Mouse (Mus musculus) liver, embryonic 16.5 days (tissue): ENCODE data around the gene Sh3d19. TPM values are rescaled to one million over a fixed set of nuclear protein-coding genes. Genes with fewer than 3 reads are reported as not detected.

Source experiments
- ATAC-seq: fragments of 200-750 bp; cut with Nextera tagmentation; 2 replicates; pipeline ENCODE4 v1.8.0; 2017; ENCODE audit warnings: low read depth, mild to moderate bottlenecking, moderate number of reproducible peaks, moderate library complexity
- H3K27ac ChIP-seq: fragments of 300-500 bp; sonication (generic); 2 replicates; pipeline ENCODE4 v1.5.1; 2014; ENCODE audit warnings: mild to moderate bottlenecking, low read length
- H3K27me3 ChIP-seq: fragments of 300-500 bp; sonication (generic); 2 replicates; pipeline ENCODE4 v1.6.1; 2014; ENCODE audit warnings: low read depth, low read length, mixed read lengths; ENCODE audit not compliant: control insufficient read depth, insufficient read depth
- H3K36me3 ChIP-seq: fragments of 300-500 bp; sonication (generic); 2 replicates; pipeline ENCODE4 v1.6.1; 2014; ENCODE audit warnings: mild to moderate bottlenecking; ENCODE audit not compliant: control insufficient read depth, insufficient read depth
- H3K4me1 ChIP-seq: fragments of 300-500 bp; sonication (generic); 2 replicates; pipeline ENCODE4 v1.6.1; 2014; ENCODE audit warnings: low read depth, low read length, mixed read lengths; ENCODE audit not compliant: control insufficient read depth
- H3K4me2 ChIP-seq: fragments of 300-500 bp; sonication (generic); 2 replicates; pipeline ENCODE4 v1.6.1; 2014; ENCODE audit warnings: low read depth, low read length, mixed read lengths
- H3K4me3 ChIP-seq: fragments of 300-500 bp; sonication (generic); 2 replicates; pipeline ENCODE4 v1.5.1; 2014; ENCODE audit warnings: low read depth, mild to moderate bottlenecking, low read length
- H3K9ac ChIP-seq: fragments of 300-500 bp; sonication (generic); 2 replicates; pipeline ENCODE4 v1.6.1; 2014; ENCODE audit warnings: low read depth, low read length
- H3K9me3 ChIP-seq: fragments of 300-500 bp; sonication (generic); replicated peaks from 2 replicates; pipeline ENCODE4 v1.6.1; 2016; ENCODE audit warnings: low read length; ENCODE audit not compliant: control insufficient read depth
- WGBS: fragments of 180-500 bp; shearing (Covaris S2); extraction: QIAGEN DNeasy Blood & Tissue Kit; methylation state at CpG from one replicate; pipeline ENCODE4 v1.1.7; 2014; ENCODE audit not compliant: insufficient replicate concordance; 5-methylcytosine and 5-hydroxymethylcytosine counted together
- polyA plus RNA-seq: library from polyadenylated mRNA; unstranded; fragments of >200 nt; fragmentation: Nextera tagmentation; extraction: Ambion mirVana; gene quantifications from 2 replicates; pipeline ENCODE4 v1.2.1, GENCODE M21; 2015

Sh3d19 gene
- polyA plus RNA-seq, 1 experiment from 2014 or later: 8.4 TPM

- no peak for ATAC-seq
- no peaks in the 10 kb centered on the region for H3K27me3 ChIP-seq
- H3K9me3 ChIP-seq: no peaks in the 10 kb centered on the region
- H3K36me3 ChIP-seq: no peaks in the 10 kb centered on the region
- H3K4me3 ChIP-seq: no peak overlapping the region
- H3K4me1 ChIP-seq: no peaks in the 10 kb centered on the region
- no peak overlapping the region for H3K27ac ChIP-seq
- no peak overlapping the region for H3K9ac ChIP-seq
- H3K4me2 ChIP-seq: no peak overlapping the region
- WGBS: 47% methylated on average over 15 of the region's 15 CpGs
These were observed 57.9 kb downstream of the Sh3d19 start for GRCm38 (mm10) chr3:86028658-86029375.

- Histone ChIP-seq H3K4me2 (no peak overlapping the region), H3K4me3 (no peak overlapping the region), H3K9ac (no peak overlapping the region), H3K27ac (no peak overlapping the region), H3K36me3 (no peaks in the 10 kb centered on the region), H3K9me3 (no peaks in the 10 kb centered on the region), H3K4me1 (no peaks in the 10 kb centered on the region), H3K27me3 (no peaks in the 10 kb centered on the region)
- 68% methylated on average over 4 of the region's 4 CpGs for WGBS
- no peak for ATAC-seq
These were observed 59.7 kb downstream of the Sh3d19 start for GRCm38 (mm10) chr3:86030566-86030965.

- 60% methylated on average over 9 of the region's 9 CpGs for WGBS
- no peaks in the 10 kb centered on the region for H3K4me1 ChIP-seq
- no peaks in the 10 kb centered on the region for H3K9me3 ChIP-seq
- no peaks in the 10 kb centered on the region for H3K27me3 ChIP-seq
- no peak for ATAC-seq
- no peak overlapping the region for H3K9ac ChIP-seq
- H3K4me2 ChIP-seq: no peak overlapping the region
- no peak overlapping the region for H3K27ac ChIP-seq
- no peaks in the 10 kb centered on the region for H3K36me3 ChIP-seq
- no peak overlapping the region for H3K4me3 ChIP-seq
These were observed 62.7 kb downstream of the Sh3d19 start for GRCm38 (mm10) chr3:86033455-86034090.

- H3K9ac ChIP-seq: no peak overlapping the region
- ATAC-seq: no peak
- H3K36me3 ChIP-seq: peaks cover 4% of the 10 kb centered on the region; the same call in 1 of the 2 replicates
- H3K27ac ChIP-seq: no peak overlapping the region
- no peaks in the 10 kb centered on the region for H3K27me3 ChIP-seq
- H3K9me3 ChIP-seq: no peaks in the 10 kb centered on the region
- WGBS: 83% methylated on average over 9 of the region's 9 CpGs
- H3K4me1 ChIP-seq: no peaks in the 10 kb centered on the region
- H3K4me2 ChIP-seq: no peak overlapping the region
- no peak overlapping the region for H3K4me3 ChIP-seq
These were observed 67.1 kb downstream of the Sh3d19 start for GRCm38 (mm10) chr3:86037926-86038484.

- no peak for ATAC-seq
- H3K4me2 ChIP-seq: no peak overlapping the region
- H3K9ac ChIP-seq: no peak overlapping the region
- peaks cover 6% of the 10 kb centered on the region; the same call in 1 of the 2 replicates for H3K36me3 ChIP-seq
- H3K4me1 ChIP-seq: no peaks in the 10 kb centered on the region
- no peak overlapping the region for H3K4me3 ChIP-seq
- 53% methylated on average over 3 of the region's 3 CpGs for WGBS
- no peaks in the 10 kb centered on the region for H3K27me3 ChIP-seq
- no peaks in the 10 kb centered on the region for H3K9me3 ChIP-seq
- no peak overlapping the region for H3K27ac ChIP-seq
These were observed 67.7 kb downstream of the Sh3d19 start for GRCm38 (mm10) chr3:86038648-86039047.

- Histone ChIP-seq H3K27ac (no peak overlapping the region), H3K4me2 (no peak overlapping the region), H3K9ac (no peak overlapping the region), H3K4me3 (no peak overlapping the region), H3K4me1 (no peaks in the 10 kb centered on the region), H3K9me3 (no peaks in the 10 kb centered on the region), H3K27me3 (no peaks in the 10 kb centered on the region), H3K36me3 (peaks cover 6% of the 10 kb centered on the region; the same call in 1 of the 2 replicates)
- WGBS: 63% methylated on average over 14 of the region's 14 CpGs
- no peak for ATAC-seq
These were observed 69.6 kb downstream of the Sh3d19 start for GRCm38 (mm10) chr3:86040286-86041201.

GRCm38 (mm10) chr3:86047686-86048408 lies 76.9 kb downstream of the Sh3d19 start:
- Histone ChIP-seq H3K9me3 (no peaks in the 10 kb centered on the region), H3K27ac (no peak overlapping the region), H3K4me1 (no peaks in the 10 kb centered on the region), H3K4me3 (no peak overlapping the region), H3K4me2 (no peak overlapping the region), H3K36me3 (peaks cover 9% of the 10 kb centered on the region; the same call in 1 of the 2 replicates), H3K27me3 (no peaks in the 10 kb centered on the region), H3K9ac (no peak overlapping the region)
- no peak for ATAC-seq
- WGBS: 83% methylated on average over 9 of the region's 9 CpGs

GRCm38 (mm10) chr3:86049041-86049440 lies 78.1 kb downstream of the Sh3d19 start:
- Histone ChIP-seq H3K9me3 (no peaks in the 10 kb centered on the region), H3K27ac (no peak overlapping the region), H3K9ac (no peak overlapping the region), H3K4me1 (no peaks in the 10 kb centered on the region), H3K36me3 (peaks cover 6% of the 10 kb centered on the region; the same call in 1 of the 2 replicates), H3K4me2 (no peak overlapping the region), H3K4me3 (no peak overlapping the region), H3K27me3 (no peaks in the 10 kb centered on the region)
- WGBS: 68% methylated on average over 2 of the region's 2 CpGs
- no peak for ATAC-seq
